Mouse (Mus musculus): Measurements from ENCODE around the gene Prtn3. TPM values are rescaled to one million over a fixed set of nuclear protein-coding genes. Genes with fewer than 3 reads are reported as not detected.

The Prtn3 gene
- total RNA-seq, 2 experiments from 2014 or later = 2.1 TPM; not detected in 1

DNA sequence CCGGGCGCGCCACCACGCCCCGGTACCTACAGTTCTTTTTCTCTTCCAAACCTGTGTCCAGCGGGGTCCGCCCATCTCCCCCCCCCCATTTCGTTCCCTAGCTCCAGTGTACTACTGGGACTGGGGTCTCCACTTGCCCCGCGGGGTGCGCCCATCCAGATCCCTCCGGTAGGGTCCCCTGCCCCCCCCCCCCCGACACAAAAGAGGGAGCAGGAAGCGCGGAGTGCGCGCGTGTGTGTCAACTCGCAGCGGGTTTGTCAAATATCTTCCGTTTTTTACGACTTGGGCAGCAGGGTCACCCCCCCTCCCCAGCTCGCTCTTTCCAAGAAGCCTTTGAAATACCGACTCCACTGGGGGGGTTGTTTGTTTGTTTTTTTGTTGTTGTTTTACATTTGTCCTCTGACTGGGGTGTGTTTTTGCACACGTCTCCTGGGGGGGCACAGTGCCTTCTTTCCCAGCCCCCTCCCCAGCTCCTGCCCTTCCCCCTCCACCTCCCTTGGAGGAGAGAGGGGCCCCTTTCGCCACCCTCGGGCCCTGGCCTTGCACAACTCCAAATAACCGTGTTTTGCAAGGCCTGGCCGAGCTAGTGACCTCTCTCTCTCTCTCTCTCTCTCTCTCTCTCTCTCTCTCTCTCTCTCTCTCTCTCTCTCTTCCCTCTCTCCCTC lies 53.9 kb downstream of the Prtn3 start:
- DNase-seq = no peak

DNA sequence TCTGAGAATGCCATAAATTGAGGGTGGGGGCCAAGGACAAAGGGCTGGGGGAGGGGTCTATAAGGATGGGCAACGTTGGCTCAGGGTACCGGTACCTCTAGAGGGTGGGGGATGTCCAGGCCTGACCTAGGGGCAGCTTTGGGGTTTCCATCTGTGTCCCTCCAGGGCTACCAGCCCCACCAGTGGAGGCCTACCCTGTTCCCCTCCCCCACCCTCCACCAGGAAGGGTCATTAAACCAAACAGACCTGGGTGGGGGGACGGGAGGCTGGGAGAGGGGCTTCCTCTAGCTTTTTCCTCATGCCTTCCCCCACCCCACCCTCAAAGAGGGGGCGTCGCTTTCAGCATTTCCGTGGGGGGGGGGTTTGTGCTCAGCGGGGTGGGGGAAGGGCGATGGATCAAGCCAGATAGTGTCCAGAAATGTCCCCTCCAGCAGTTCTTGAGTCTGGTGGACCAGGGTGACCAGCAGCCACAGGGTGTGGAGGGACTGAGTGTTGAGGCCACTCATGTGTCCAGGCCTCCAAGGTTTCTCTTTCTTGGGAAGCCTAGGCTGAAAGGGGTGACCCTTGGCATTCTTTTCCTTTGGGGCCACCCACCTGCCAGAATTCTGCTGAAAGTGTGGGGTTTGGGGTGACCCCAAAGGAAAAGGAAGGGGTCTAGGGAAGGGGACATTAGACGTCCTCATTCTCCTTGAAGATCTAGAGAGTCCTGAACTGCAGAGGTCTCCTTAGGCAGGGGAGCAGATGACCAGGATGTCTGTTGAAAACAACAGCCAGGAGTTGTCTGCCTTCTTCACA lies 54.8 kb downstream of the Prtn3 start:
- no peak for DNase-seq

DNA sequence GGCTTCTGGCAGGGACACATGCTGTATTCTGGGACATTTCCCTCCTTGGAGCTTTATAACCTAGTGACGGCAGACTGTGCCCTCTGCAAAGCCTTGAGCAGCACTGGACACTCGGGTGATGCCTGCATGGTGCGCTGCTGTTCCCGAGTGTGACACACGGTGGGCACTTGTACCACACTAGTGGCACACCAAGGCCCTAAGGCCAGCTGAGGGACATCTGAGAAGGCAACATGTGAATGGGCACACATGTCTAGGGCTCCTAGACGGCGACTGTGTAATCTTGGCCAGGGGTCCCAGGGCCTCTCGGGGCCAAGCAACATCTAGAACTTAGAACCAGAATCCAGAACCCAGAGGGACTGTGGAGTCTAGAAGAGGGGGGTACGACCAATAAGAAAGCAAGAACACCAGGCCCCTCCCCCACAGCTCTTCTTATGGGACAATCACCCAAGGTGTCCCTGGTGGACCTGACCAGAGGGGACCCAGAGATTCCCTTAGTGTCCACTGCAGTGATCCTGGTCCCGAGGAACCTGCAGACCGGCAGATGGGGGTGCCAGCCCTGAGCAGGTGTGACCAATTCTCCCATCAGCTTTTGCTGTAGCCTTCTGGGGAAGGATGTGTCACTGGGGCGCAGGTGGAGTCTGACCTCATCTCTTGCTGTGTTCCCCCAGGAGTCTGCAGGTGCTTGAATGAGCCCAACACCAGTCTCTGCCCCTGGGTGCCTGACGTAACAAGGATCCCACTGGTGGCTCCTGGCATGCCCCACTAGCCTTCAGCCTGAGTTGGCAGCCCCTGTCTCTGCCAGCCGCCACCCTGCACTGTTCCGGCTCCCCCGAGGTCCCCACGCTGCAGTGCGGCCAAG lies 55.9 kb downstream of the Prtn3 start:
- no peak for DNase-seq

DNA sequence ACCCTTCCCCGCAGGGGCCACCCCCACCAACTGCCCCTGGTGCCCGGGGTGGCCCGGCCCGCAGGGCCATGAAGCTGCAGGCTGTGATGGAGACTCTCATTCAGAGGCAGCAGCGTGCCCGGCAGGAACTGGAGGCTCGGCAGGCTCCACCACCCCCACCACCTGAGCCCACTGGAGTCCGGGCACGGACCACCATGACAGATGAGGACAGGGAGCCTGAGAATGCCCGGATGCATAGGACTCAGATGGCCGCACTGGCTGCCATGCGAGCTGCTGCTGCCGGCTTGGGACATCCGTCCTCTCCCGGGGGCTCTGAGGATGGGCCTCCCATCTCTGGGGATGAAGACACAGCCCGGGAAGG lies 56.5 kb downstream of the Prtn3 start:
- DNase-seq = no peak

DNA sequence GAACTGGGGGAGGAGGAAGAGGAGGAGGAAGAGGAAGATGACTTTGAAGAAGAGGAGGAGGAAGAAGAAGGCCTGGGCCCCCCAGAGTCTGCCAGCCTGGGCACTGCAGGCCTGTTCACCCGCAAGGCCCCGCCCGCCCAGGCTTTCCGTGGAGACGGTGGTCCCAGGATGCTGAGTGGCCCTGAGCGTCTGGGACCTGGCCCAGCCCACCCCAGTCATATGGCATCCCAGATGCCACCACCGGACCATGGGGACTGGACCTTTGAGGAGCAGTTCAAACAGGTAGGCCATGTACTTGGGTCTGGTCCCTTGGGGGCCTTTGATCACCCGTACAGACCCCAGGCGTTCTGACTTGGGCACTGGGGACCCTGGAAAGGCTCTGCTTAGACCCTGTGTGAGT lies 57.5 kb downstream of the Prtn3 start:
- DNase-seq = no peak

DNA sequence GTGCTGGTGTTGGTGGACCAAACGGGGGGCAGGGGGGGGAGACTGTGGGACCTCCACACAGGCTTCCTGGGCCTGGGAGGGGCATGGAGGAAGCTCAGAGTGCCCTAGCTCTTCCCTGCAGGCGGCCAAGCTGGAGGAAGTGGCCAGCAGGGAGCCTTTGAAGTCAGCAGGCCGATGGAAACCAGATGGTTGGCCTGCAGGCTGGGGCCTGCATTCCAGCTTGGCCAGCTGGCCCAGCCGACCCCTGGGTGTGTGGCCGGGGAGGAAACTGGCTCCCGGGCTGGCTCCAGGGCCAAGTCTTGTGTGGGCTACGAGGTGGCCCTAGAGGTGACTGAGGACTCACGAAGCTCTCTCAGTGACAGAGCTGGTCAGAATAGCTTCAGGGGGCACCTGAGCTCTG lies 58.5 kb downstream of the Prtn3 start:
- DNase-seq = peak; percentile 80

Small RNAs within 50 kb of the gene (microRNA-seq; reads per million reads assigned to microRNA genes)
- 0 to 0.25 reads per million in 2 experiments for gene Mir6910

Other genes starting within 250 kb of the Prtn3 start
- 1 to 10 TPM; 2.7 to 5.3 TPM for gene Shc2, start 236.6 kb upstream of the Prtn3 start, total RNA-seq (2021)
- gene Odf3l2, start 228.7 kb upstream of the Prtn3 start, total RNA-seq (2021) = under 1 TPM; 0.26 to 0.97 TPM
- not detected for gene Madcam1, start 209.9 kb upstream of the Prtn3 start, total RNA-seq (2021)
- 10 to 100 TPM; 18.3 to 18.7 TPM for gene Tpgs1, start 205.1 kb upstream of the Prtn3 start, total RNA-seq (2021)
- 100 to 1,000 TPM; 265 to 287 TPM for gene Cdc34, start 192.3 kb upstream of the Prtn3 start, total RNA-seq (2021)
- 1 to 10 TPM; 2.3 to 2.7 TPM for gene Gzmm, start 185.5 kb upstream of the Prtn3 start, total RNA-seq (2021)
- 100 to 1,000 TPM; 420 to 439 TPM for gene Bsg, start 170.0 kb upstream of the Prtn3 start, total RNA-seq (2021)
- gene Hcn2, start 157.8 kb upstream of the Prtn3 start, total RNA-seq (2021) = under 1 TPM; 0.86 to 0.96 TPM
- 10 to 100 TPM; 20.8 to 24.6 TPM for gene Polrmt, start 127.9 kb upstream of the Prtn3 start, total RNA-seq (2021)
- not detected for gene Fgf22, start 119.4 kb upstream of the Prtn3 start, total RNA-seq (2021)
- 10 to 100 TPM; 35.2 to 36.1 TPM for gene Rnf126, start 107.5 kb upstream of the Prtn3 start, total RNA-seq (2021)
- gene Fstl3, start 97.2 kb upstream of the Prtn3 start, total RNA-seq (2021) = 1 to 10 TPM; 1.1 to 1.6 TPM
- gene Prss57, start 83.5 kb upstream of the Prtn3 start, total RNA-seq (2021) = under 1 TPM in 1 of 2 experiments, not detected in 1; 0.11 TPM
- 10 to 100 TPM; 26.6 to 36.8 TPM for gene Palm, start 80.9 kb upstream of the Prtn3 start, total RNA-seq (2021)
- under 1 TPM in 1 of 2 experiments, not detected in 1; 0.54 TPM for gene Misp, start 53.5 kb upstream of the Prtn3 start, total RNA-seq (2021)
- gene Ptbp1, start 20.0 kb upstream of the Prtn3 start, total RNA-seq (2021) = 100 to 1,000 TPM in 1 of 2 experiments, 10 to 100 TPM in 1; 75.2 to 110 TPM
- gene Plppr3, start 158 bp downstream of the Prtn3 start, total RNA-seq (2021) = 1 to 10 TPM in 1 of 2 experiments, under 1 TPM in 1; 0.49 to 1.6 TPM
- gene Elane, start 11.8 kb downstream of the Prtn3 start, total RNA-seq (2021) = 1 to 10 TPM in 1 of 2 experiments, not detected in 1; 1.9 TPM
- 10 to 100 TPM; 21.5 to 22.8 TPM for gene Cfd, start 16.4 kb downstream of the Prtn3 start, total RNA-seq (2021)
- 10 to 100 TPM; 39.6 to 43.8 TPM for gene Med16, start 34.4 kb downstream of the Prtn3 start, total RNA-seq (2021)
- gene Gm26602, start 36.4 kb downstream of the Prtn3 start, total RNA-seq (2021) = not detected
- gene Kiss1r, start 42.5 kb downstream of the Prtn3 start, total RNA-seq (2021) = under 1 TPM; 0.23 to 0.59 TPM
- gene R3hdm4, start 46.7 kb downstream of the Prtn3 start, total RNA-seq (2021) = 100 to 1,000 TPM; 101 to 108 TPM
- gene Arid3a, start 52.6 kb downstream of the Prtn3 start, total RNA-seq (2021) = 1 to 10 TPM; 2.6 to 4.1 TPM
- 10 to 100 TPM; 18.0 to 21.8 TPM for gene Wdr18, start 85.7 kb downstream of the Prtn3 start, total RNA-seq (2021)
- gene Grin3b, start 96.2 kb downstream of the Prtn3 start, total RNA-seq (2021) = under 1 TPM; 0.14 to 0.38 TPM
- gene Tmem259, start 109.9 kb downstream of the Prtn3 start, total RNA-seq (2021) = 10 to 100 TPM; 85.5 to 90.8 TPM
- gene Cnn2, start 114.1 kb downstream of the Prtn3 start, total RNA-seq (2021) = 10 to 100 TPM; 26.1 to 38.6 TPM
- 1 to 10 TPM; 3.2 to 4.2 TPM for gene Abca7, start 122.0 kb downstream of the Prtn3 start, total RNA-seq (2021)
- gene Arhgap45, start 142.2 kb downstream of the Prtn3 start, total RNA-seq (2021) = 1 to 10 TPM; 2.0 to 3.5 TPM
- gene Polr2e, start 165.3 kb downstream of the Prtn3 start, total RNA-seq (2021) = 10 to 100 TPM; 62.1 to 62.7 TPM
- gene Gpx4, start 172.7 kb downstream of the Prtn3 start, total RNA-seq (2021) = 100 to 1,000 TPM; 380 to 398 TPM
- 10 to 100 TPM in 1 of 2 experiments, 1 to 10 TPM in 1; 7.7 to 11.6 TPM for gene Sbno2, start 231.1 kb downstream of the Prtn3 start, total RNA-seq (2021)
- gene Stk11, start 241.3 kb downstream of the Prtn3 start, total RNA-seq (2021) = 100 to 1,000 TPM; 105 to 110 TPM